Mouse (Mus musculus) megakaryocyte, embryonic 14.5 days (primary cell): ENCODE data around the gene Sun1.

Source experiments
- FLI1 ChIP-seq: IDR thresholded peaks from 2 replicates; pipeline ENCODE4 v1.6.1; 2012; ENCODE audit warnings: low read length, inconsistent platforms, mixed read lengths
- GATA1 ChIP-seq: IDR thresholded peaks from 3 replicates; pipeline ENCODE4 v1.6.1; 2012; ENCODE audit warnings: mixed read lengths, low read length, inconsistent platforms, borderline replicate concordance

DNA sequence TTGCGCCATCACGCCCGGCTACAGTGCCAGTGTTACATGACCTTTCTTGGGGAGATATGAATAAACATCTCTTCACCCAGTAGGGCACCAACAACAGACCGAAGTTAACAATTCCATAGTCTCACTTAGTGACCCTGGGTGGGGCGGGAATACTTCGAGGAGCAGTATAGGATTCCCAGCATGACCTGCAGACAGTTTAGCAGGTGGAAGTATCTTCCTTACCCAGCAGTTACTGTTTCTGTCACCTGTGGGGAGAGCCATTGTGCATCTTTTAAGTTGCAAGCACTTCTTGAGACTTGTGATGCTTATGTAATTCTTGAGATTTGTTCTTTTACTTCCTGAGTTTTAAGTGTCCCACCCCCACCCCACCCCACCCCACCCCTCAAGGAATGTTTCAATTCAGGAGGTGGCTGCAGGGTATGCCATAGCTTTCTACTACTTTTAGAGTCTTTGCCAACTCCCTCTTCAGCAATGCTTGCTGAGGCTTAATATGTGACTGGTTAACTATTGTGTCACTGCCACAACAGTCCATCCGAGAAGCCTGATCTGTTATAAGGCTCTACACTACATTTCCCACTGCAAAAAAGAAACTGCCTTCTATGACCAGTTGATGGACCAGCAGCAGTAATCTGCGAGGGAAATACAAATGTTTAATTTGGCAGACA, 58.1 kb downstream of the Sun1 start:
- no peak for TF ChIP-seq GATA1
- no peak for TF ChIP-seq FLI1
